Mouse (Mus musculus): ENCODE results near the gene Wfdc3.
A peak's percentile ranks its signal among the peaks of the same experiment; 100 is the strongest.

The Wfdc3 gene

DNA sequence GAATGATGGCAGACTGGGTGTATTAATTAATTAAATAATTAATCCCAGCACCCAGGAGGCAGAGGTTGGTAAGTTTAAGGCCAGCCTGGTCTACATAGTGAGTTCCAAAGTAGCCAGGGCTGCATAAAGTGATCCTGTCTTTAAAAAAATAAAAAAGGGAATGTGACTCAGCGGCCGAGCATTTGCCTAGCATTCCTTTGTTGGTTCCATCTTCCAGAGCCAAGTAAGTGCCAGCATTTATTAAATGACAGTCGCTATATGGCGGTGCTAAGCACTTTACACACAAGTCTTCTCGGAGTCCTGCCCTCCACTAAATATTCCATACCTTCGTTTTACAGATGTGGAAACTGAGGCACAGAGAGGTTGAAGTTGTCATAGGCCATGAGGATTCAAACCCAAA is 30.4 kb upstream of the Wfdc3 start:
- no peak for DNase-seq (ENCODE audit: low read depth, low spot score)

GRCm38 (mm10) chr2:164773989-164774364 is 28.2 kb upstream of the Wfdc3 start:
- DNase-seq (ENCODE audit: low read depth, low spot score) = no peak

GRCm38 (mm10) chr2:164773229-164773988 is 27.7 kb upstream of the Wfdc3 start:
- DNase-seq (ENCODE audit: low read depth, low spot score) = no peak

DNA sequence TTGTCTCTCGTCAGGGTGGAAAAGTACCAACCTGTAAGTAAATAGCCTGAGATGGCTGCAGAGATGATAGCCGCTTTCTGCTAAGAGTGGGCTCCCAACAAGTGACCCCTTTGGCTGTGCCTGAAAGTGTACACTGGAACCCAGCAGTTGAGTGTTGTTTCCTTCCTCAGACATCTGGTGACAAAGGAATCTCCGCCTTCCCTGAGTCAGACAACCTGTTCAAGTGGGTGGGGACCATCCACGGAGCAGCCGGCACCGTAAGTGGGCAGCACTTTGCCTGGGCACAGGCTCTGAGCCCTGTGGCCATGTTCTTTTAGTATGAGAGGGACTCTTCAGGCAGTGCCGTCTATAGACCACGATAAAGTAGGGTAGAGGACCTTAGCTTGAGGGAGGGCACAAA is 25.4 kb upstream of the Wfdc3 start:
- no peak for DNase-seq (ENCODE audit: low read depth, low spot score)

DNA sequence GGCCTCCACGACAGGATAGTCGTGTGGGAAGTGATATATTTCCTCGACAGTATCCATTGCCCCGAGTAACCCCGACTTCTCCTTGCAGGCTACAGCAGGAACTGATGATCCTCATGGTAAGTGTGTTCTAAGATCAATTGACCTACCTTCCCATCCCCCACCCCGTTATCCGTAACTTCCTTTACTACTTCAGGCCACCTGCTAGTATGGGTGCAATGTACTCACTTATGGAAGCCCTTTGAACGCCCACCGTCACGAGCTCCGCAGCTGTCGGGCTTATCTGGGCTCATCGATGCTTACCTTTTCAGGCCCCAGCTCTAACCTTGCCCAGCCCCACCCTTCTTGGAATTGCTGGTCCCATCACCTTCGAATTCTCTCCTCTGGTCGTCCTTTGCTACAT is 24.5 kb upstream of the Wfdc3 start:
- DNase-seq (ENCODE audit: low read depth, low spot score) = no peak

GRCm38 (mm10) chr2:164769258-164770037 is 23.7 kb upstream of the Wfdc3 start, which contains the start of gene Ube2c:
Gene Ube2c (plus strand): TSS chr2:164769898.
- peak; percentile 96 for DNase-seq (ENCODE audit: low read depth, low spot score)

GRCm38 (mm10) chr2:164767812-164768540 is 22.2 kb upstream of the Wfdc3 start:
- no peak for DNase-seq (ENCODE audit: low read depth, low spot score)

DNA sequence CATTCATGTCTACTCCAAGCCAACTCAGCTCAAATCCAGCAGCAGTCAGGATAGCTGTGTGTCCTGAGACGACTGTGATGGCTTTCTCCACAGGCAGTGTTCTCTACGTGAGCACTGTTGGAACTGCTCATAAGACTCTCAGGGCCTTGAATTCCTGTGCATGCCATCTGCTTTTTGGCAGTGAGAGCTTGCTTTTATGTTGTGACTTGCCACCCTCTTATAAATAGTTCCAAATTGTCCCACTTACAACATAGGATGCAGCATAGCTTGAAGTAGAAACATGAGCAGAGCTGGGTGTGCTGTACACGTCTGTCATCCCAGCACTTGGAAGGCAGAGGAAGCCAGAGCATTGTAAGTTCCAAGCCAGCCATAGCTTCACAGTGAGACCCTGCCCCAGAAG is 20.1 kb upstream of the Wfdc3 start:
- DNase-seq (ENCODE audit: low read depth, low spot score) = no peak

- no peak for DNase-seq (ENCODE audit: low read depth, low spot score)
Observed at GRCm38 (mm10) chr2:164762593-164762992, 16.9 kb upstream of the Wfdc3 start.

GRCm38 (mm10) chr2:164761971-164762370 is 16.2 kb upstream of the Wfdc3 start:
- no peak for DNase-seq (ENCODE audit: low read depth, low spot score)

DNA sequence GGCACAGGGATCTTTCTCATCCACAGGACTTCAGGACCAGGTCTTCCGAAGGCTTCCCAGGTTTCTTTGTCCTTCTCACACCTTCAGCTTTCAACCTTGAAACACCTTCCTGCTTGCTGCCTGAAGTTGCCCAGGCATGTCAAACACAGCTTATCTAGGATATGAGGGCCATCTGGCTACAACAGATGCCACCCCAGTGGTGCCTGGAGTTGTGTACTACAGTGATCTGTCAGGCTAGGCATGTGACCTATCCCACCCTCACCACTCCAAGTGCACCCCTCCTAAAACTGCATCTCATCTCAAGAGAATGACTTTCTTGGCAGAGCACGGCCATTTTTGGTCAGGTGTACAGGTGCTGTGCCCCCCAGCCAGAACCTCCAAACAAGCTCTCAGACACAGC is 15.8 kb upstream of the Wfdc3 start:
- no peak for DNase-seq (ENCODE audit: low read depth, low spot score)

GRCm38 (mm10) chr2:164760059-164760833 is 14.5 kb upstream of the Wfdc3 start:
- no peak for DNase-seq (ENCODE audit: low read depth, low spot score)

DNA sequence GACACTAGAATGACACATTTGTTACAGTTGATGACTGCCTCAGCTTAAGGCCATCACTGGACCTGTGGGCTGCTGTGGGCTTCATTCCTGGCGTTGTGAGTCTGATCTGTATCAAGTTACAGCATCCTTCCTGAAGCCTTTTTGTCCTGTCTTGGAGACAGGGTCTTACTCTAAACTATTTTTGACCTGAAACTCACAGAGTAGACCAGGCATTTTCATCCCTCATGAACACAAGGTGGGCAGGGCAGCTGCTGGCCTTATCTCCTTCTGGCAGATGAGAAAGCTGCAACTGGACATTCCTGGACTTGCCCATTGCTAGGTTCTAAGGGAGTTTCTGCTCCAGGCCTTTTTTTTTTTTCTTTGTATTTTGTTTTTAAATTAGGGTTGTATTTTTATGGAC is 13.0 kb upstream of the Wfdc3 start:
- no peak for DNase-seq (ENCODE audit: low read depth, low spot score)

DNA sequence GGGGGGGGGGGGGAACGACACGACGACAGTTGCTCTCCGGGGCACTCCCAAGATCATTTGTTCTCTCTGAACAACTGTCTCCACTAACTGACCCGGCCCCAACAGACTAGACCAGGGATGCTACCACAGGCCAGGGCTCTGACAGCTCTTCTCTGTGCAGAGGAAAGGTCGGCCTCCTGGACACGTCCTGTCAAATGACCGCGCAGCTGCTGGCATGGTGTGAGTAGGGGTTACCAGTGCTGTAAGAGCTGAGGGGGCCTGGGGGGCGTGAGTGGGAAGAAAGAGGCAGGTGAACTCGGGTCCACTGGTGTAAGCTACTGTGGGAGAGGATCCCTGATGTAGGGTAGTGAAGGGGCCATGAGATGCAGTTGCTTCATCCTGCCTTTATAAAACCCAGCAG is 12.1 kb upstream of the Wfdc3 start:
- DNase-seq (ENCODE audit: low read depth, low spot score) = no peak

DNA sequence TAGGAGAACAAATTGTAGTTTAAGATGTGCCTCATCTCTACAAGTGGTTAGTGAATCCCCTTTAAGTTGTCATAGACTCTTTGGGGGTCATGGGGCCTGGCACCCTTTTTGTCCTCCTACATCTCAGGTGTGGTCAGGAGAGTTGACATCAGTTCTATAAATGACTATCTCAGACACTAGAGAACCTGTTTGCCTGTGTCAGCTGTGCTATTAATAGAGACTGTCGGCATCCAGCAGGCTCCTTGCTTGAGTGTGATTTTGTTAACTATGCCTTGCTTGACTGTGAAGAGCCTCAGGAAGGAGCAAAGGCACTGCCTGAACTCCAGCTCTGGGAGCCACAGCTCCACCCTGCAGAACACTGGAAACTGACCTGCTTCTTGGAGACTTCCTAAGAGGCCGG is 9.1 kb upstream of the Wfdc3 start:
- no peak for DNase-seq (ENCODE audit: low read depth, low spot score)

DNA sequence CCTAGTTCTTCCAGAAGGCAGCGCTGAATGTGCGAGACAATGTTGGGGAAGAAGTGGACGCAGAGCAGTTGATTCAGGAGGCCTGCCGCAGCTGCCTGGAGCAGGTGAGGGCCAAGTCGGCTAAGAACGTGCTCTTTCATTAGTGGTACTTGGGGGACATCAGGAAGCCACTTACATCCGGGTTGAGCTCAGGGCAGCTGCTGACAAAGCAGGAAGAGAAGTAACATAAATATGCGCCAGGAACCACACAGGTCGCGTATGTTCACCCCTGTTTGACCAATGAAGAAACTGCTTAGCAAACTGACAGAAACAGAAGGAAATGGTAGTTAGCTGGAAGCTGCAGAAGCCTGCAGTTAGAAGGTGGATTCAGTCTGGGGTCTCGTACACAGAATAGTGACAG is 8.4 kb upstream of the Wfdc3 start:
- DNase-seq (ENCODE audit: low read depth, low spot score) = no peak

- no peak for DNase-seq (ENCODE audit: low read depth, low spot score)
Observed at GRCm38 (mm10) chr2:164752454-164752853, 6.7 kb upstream of the Wfdc3 start.

GRCm38 (mm10) chr2:164748991-164749390 is 3.3 kb upstream of the Wfdc3 start:
- DNase-seq (ENCODE audit: low read depth, low spot score) = no peak

GRCm38 (mm10) chr2:164748191-164748590 is 2.5 kb upstream of the Wfdc3 start:
- no peak for DNase-seq (ENCODE audit: low read depth, low spot score)

- no peak for DNase-seq (ENCODE audit: low read depth, low spot score)
Observed at GRCm38 (mm10) chr2:164746693-164747092, 962 bp upstream of the Wfdc3 start.

DNA sequence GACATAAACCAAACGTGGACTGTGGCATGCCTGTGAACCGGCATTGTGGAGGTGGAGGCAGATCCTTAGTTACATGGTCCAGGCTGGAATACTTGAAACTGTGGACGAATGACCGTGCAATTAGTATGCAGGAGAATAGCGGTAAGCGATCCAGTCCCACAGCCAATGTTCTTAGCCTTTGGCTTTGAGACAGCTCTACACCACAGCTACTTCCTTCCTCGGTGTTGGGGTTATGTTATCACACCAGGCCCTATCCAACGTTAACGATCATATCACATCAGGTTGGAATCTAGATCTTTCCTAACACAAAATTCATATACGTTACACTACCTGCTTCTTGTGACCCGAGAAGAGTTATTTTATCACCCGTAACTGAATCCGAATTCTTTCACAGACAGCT is 744 bp downstream of the Wfdc3 start:
- DNase-seq (ENCODE audit: low read depth, low spot score) = no peak

DNA sequence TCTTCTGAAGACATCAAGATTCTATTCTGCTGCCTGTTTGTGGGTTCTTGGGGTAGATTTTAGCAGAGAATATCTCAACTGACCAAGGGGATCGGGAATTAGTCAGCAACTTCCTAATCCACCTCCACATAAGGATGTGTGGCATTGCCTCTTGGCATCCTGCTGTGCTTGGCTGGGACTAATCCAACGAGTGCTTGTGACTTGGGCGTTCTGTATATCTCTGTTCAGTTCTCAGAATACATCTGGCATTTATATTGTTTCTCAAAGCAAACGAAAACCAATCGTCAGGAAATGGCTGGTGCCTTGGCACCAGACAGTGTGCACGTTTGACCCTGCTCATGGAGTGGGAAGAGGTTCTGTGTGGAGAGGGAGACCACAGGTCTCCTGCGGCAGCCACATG is 5.9 kb downstream of the Wfdc3 start:
- no peak for DNase-seq (ENCODE audit: low read depth, low spot score)

Measured in retina, postnatal 7 days (tissue).